Mouse (Mus musculus): Measurements from ENCODE around the gene 2010111I01Rik. TPM values are rescaled to one million over a fixed set of nuclear protein-coding genes. Genes with fewer than 3 reads are reported as not detected.

Gene 2010111I01Rik
- polyA plus RNA-seq, 1 experiment from 2014 or later = 27.7 TPM

DNA sequence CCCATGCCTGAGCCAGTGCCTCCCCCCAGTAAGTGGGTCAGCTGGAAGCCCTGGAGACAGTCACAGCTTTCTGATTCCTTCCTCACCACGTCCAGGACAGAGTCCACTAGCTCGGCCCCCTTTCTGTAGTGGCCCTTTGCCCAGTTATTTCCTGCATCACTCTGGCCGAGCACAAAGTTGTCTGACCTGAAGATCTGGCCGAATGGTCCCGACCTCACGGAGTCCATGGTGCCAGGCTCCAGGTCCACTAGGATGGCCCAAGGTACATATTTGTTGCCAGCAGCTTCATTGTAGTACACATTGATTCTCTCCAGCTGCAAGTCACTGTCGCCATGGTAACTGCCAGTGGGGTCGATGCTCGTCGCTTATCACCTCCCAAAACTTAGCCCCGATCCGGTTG is 3.5 kb downstream of the 2010111I01Rik start:
- ATAC-seq (ENCODE audit: low FRiP score, low read depth) = no peak
- no peaks in the 10 kb centered on the region for H3K36me3 ChIP-seq
- 81% methylated on average over 12 of the region's 12 CpGs for WGBS
- H3K27me3 ChIP-seq = no peaks in the 10 kb centered on the region
- H3K27ac ChIP-seq (replicated peaks) = no peak overlapping the region
- no peak overlapping the region for H3K4me2 ChIP-seq
- no peaks in the 10 kb centered on the region for H3K9me3 ChIP-seq
- no peak overlapping the region for H3K9ac ChIP-seq
- H3K4me1 ChIP-seq (replicated peaks) = peaks cover 8% of the 10 kb centered on the region
- no peak overlapping the region for H3K4me3 ChIP-seq

DNA sequence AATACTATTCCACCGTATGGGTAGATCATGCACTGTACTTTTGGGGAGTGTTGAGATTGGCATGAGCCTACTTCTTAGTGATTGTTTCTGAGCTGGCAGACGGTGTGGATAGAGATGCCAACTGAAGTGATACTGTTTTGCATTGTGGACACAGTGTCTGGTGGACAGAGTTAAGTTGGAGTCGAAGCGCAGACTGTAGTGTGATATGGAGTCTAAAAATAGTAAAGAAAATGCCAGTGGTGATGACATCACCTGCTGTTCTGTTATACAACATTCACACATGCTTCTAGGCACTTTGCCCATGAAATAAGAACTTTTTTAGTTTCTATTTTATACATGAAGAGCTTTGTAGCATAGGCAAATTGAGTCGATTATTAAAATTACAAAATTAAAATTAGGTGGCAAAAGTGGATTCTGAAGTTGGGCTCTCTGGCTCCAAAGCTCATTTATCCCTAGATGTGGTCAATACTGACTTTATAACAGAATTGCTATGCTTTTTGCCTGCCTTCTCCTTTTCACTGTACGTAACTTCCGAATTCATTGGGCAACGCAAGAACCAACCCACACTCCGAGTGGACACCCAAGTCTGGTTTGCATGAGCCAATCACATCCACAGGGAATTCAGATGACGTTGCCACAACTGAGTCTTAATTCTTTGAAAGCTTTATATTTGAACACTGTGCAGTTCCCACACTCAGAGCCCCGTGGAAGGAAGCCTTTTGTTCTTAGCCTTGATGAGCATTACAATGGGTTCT is 6.0 kb downstream of the 2010111I01Rik start:
- WGBS = 81% methylated on average over 11 of the region's 11 CpGs
- H3K36me3 ChIP-seq = no peaks in the 10 kb centered on the region
- no peak overlapping the region for H3K9ac ChIP-seq
- no peak overlapping the region for H3K4me3 ChIP-seq
- H3K27ac ChIP-seq (replicated peaks) = no peak overlapping the region
- H3K4me2 ChIP-seq = no peak overlapping the region
- no peaks in the 10 kb centered on the region for H3K27me3 ChIP-seq
- peaks cover 6% of the 10 kb centered on the region for H3K4me1 ChIP-seq (replicated peaks)
- no peaks in the 10 kb centered on the region for H3K9me3 ChIP-seq
- ATAC-seq (ENCODE audit: low FRiP score, low read depth) = no peak

DNA sequence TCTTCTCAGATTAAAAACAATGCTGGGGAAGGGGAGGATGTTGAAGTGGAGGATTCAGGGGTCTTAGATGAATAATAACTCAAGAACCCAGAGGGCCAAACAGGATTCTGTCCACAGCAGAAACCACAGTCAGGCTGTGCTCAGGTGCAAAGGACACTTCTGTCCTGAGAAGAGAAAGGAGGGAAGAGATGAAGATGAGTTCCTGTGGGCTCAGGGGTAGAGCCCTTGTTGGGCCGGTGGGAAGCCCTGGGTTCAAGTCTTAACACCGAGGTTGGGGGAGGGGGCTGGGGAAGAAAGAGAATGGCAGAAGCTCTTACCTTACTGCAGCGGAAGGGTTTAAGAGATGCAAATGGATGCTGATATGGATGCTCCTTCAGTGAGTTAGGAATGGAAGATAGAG is 7.7 kb downstream of the 2010111I01Rik start:
- no peaks in the 10 kb centered on the region for H3K27me3 ChIP-seq
- H3K36me3 ChIP-seq = no peaks in the 10 kb centered on the region
- 0 out of 2 replicates have a peak, but pooled peaks cover 3% of the 10 kb centered on the region for H3K4me1 ChIP-seq (replicated peaks)
- no peak for ATAC-seq (ENCODE audit: low FRiP score, low read depth)
- H3K4me2 ChIP-seq = no peak overlapping the region
- no peaks in the 10 kb centered on the region for H3K9me3 ChIP-seq
- H3K4me3 ChIP-seq = no peak overlapping the region
- no peak overlapping the region for H3K27ac ChIP-seq (replicated peaks)
- 90% methylated on average over 3 of the region's 3 CpGs for WGBS
- H3K9ac ChIP-seq = no peak overlapping the region

GRCm38 (mm10) chr13:62973111-62973510 is 8.4 kb downstream of the 2010111I01Rik start:
- Histone ChIP-seq H3K9ac (no peak overlapping the region), H3K27me3 (no peaks in the 10 kb centered on the region), H3K4me2 (no peak overlapping the region), H3K4me3 (no peak overlapping the region), H3K36me3 (no peaks in the 10 kb centered on the region), H3K9me3 (no peaks in the 10 kb centered on the region), H3K27ac (replicated peaks) (no peak overlapping the region), H3K4me1 (replicated peaks) (0 out of 2 replicates have a peak, but pooled peaks cover 3% of the 10 kb centered on the region)
- no peak for ATAC-seq (ENCODE audit: low FRiP score, low read depth)
- 88% methylated on average over 4 of the region's 4 CpGs for WGBS

GRCm38 (mm10) chr13:62978104-62978503 is 13.4 kb downstream of the 2010111I01Rik start:
- ATAC-seq (ENCODE audit: low FRiP score, low read depth) = no peak
- H3K4me3 ChIP-seq = no peak overlapping the region
- no peak overlapping the region for H3K4me2 ChIP-seq
- H3K4me1 ChIP-seq (replicated peaks) = peaks cover 12% of the 10 kb centered on the region
- H3K36me3 ChIP-seq = no peaks in the 10 kb centered on the region
- no peak overlapping the region for H3K9ac ChIP-seq
- no peak overlapping the region for H3K27ac ChIP-seq (replicated peaks)
- no peaks in the 10 kb centered on the region for H3K27me3 ChIP-seq
- no peaks in the 10 kb centered on the region for H3K9me3 ChIP-seq

GRCm38 (mm10) chr13:62978784-62979183 is 14.1 kb downstream of the 2010111I01Rik start:
- WGBS = 90% methylated on average over 4 of the region's 4 CpGs
- no peaks in the 10 kb centered on the region for H3K27me3 ChIP-seq
- no peak overlapping the region for H3K27ac ChIP-seq (replicated peaks)
- peak; percentile 66; the same call in 1 of the 2 replicates for ATAC-seq (ENCODE audit: low FRiP score, low read depth)
- H3K9ac ChIP-seq = no peak overlapping the region
- no peaks in the 10 kb centered on the region for H3K9me3 ChIP-seq
- no peak overlapping the region for H3K4me3 ChIP-seq
- no peaks in the 10 kb centered on the region for H3K36me3 ChIP-seq
- no peak overlapping the region for H3K4me2 ChIP-seq
- peaks cover 11% of the 10 kb centered on the region for H3K4me1 ChIP-seq (replicated peaks)

GRCm38 (mm10) chr13:62979215-62979614 is 14.5 kb downstream of the 2010111I01Rik start:
- peaks cover 9% of the 10 kb centered on the region for H3K4me1 ChIP-seq (replicated peaks)
- H3K27me3 ChIP-seq = no peaks in the 10 kb centered on the region
- no peak overlapping the region for H3K27ac ChIP-seq (replicated peaks)
- H3K4me3 ChIP-seq = no peak overlapping the region
- 58% methylated on average over 4 of the region's 4 CpGs for WGBS
- H3K9me3 ChIP-seq = no peaks in the 10 kb centered on the region
- no peaks in the 10 kb centered on the region for H3K36me3 ChIP-seq
- H3K4me2 ChIP-seq = no peak overlapping the region
- ATAC-seq (ENCODE audit: low FRiP score, low read depth) = 0 out of 2 replicates have a peak, but pooled peaks have one; percentile 34
- no peak overlapping the region for H3K9ac ChIP-seq

- no peak for ATAC-seq (ENCODE audit: low FRiP score, low read depth)
- H3K36me3 ChIP-seq = no peaks in the 10 kb centered on the region
- no peak overlapping the region for H3K9ac ChIP-seq
- no peak overlapping the region for H3K4me2 ChIP-seq
- peaks cover 9% of the 10 kb centered on the region for H3K4me1 ChIP-seq (replicated peaks)
- WGBS = 78% methylated on average over 2 of the region's 2 CpGs
- H3K27me3 ChIP-seq = no peaks in the 10 kb centered on the region
- H3K9me3 ChIP-seq = no peaks in the 10 kb centered on the region
- 0 out of 2 replicates have a peak overlapping the region, but pooled peaks have one; percentile 42 for H3K27ac ChIP-seq (replicated peaks)
- H3K4me3 ChIP-seq = no peak overlapping the region
Measured at GRCm38 (mm10) chr13:62980131-62980530, 15.4 kb downstream of the 2010111I01Rik start.

DNA sequence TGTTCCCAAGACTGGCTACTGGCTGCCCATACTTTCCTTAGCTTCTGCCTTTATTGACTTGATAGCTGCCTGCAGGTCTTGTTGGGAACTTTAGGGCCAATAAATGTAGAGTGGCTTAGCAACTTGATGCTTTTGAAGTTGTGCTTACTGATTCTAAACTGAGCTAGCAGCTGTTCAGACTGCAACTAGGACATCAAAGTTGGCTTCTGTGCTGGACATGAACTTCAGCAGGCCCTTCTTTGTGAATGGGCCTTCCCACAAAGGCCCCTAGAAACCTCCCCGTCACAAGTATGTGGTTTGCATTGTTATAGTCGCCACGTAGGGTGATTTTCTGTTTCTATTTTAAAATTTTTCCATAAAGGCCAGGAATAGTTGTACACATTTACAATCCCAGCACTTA is 19.8 kb downstream of the 2010111I01Rik start:
- no peak overlapping the region for H3K4me2 ChIP-seq
- H3K9ac ChIP-seq = no peak overlapping the region
- no peaks in the 10 kb centered on the region; the same call in none of the 2 replicates for H3K4me1 ChIP-seq (replicated peaks)
- H3K4me3 ChIP-seq = no peak overlapping the region
- no peaks in the 10 kb centered on the region for H3K9me3 ChIP-seq
- WGBS = 70% methylated on average over 3 of the region's 3 CpGs
- no peaks in the 10 kb centered on the region for H3K36me3 ChIP-seq
- ATAC-seq (ENCODE audit: low FRiP score, low read depth) = no peak
- no peaks in the 10 kb centered on the region for H3K27me3 ChIP-seq
- no peak overlapping the region for H3K27ac ChIP-seq (replicated peaks)

- Histone ChIP-seq H3K36me3 (no peaks in the 10 kb centered on the region), H3K27ac (replicated peaks) (no peak overlapping the region), H3K9ac (no peak overlapping the region), H3K9me3 (no peaks in the 10 kb centered on the region), H3K4me3 (no peak overlapping the region), H3K27me3 (no peaks in the 10 kb centered on the region), H3K4me1 (replicated peaks) (no peaks in the 10 kb centered on the region), H3K4me2 (no peak overlapping the region)
- ATAC-seq (ENCODE audit: low FRiP score, low read depth) = peak; percentile 65; the same call in 1 of the 2 replicates
- 74% methylated on average over 3 of the region's 3 CpGs for WGBS
Measured at GRCm38 (mm10) chr13:62989891-62990490, 25.3 kb downstream of the 2010111I01Rik start.

GRCm38 (mm10) chr13:62993543-62994477 is 29.1 kb downstream of the 2010111I01Rik start:
- no peak overlapping the region for H3K27ac ChIP-seq (replicated peaks)
- H3K9me3 ChIP-seq = no peaks in the 10 kb centered on the region
- WGBS = 80% methylated on average over 5 of the region's 5 CpGs
- no peak overlapping the region for H3K4me2 ChIP-seq
- no peak for ATAC-seq (ENCODE audit: low FRiP score, low read depth)
- H3K27me3 ChIP-seq = no peaks in the 10 kb centered on the region
- H3K4me1 ChIP-seq (replicated peaks) = no peaks in the 10 kb centered on the region
- H3K9ac ChIP-seq = no peak overlapping the region
- H3K4me3 ChIP-seq = no peak overlapping the region
- no peaks in the 10 kb centered on the region for H3K36me3 ChIP-seq

DNA sequence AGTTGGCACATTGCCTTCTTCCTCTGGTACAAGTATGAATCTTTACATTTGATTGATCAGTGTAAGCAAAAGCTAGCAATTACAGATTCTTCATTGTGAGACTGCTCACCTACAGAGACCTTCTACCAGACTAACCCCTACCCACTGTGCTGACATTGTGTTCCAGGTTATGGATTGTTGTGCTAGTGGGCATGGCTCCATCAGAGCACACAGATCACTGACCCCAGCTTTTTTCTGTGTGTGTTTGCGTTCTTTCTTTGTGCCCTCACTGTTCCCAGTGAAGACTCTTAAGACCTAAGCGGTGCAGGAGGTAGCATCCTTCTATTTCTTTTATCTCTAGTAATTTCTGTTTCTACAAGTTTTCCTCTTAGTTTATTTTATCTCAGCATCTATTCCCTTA is 32.1 kb downstream of the 2010111I01Rik start:
- no peaks in the 10 kb centered on the region for H3K36me3 ChIP-seq
- no peak overlapping the region for H3K9ac ChIP-seq
- no peaks in the 10 kb centered on the region for H3K27me3 ChIP-seq
- no peak overlapping the region for H3K27ac ChIP-seq (replicated peaks)
- H3K4me3 ChIP-seq = no peak overlapping the region
- WGBS = 93% methylated on average over 2 of the region's 2 CpGs
- H3K9me3 ChIP-seq = no peaks in the 10 kb centered on the region
- ATAC-seq (ENCODE audit: low FRiP score, low read depth) = no peak
- no peaks in the 10 kb centered on the region for H3K4me1 ChIP-seq (replicated peaks)
- H3K4me2 ChIP-seq = no peak overlapping the region

All from hindbrain, embryonic 15.5 days (tissue).